Mouse (Mus musculus) liver, embryonic 14.5 days (tissue): Measurements from ENCODE around the gene Osbp2. TPM values are rescaled to one million over a fixed set of nuclear protein-coding genes. Genes with fewer than 3 reads are reported as not detected.
A peak's percentile ranks its signal among the peaks of the same experiment; 100 is the strongest.

Experiments used
- ATAC-seq: fragments of 200-750 bp; cut with Nextera tagmentation; 2 replicates; pipeline ENCODE4 v1.8.0; 2017; ENCODE audit warnings: moderate number of reproducible peaks, mild to moderate bottlenecking, moderate library complexity; ENCODE audit not compliant: insufficient read depth
- DNase-seq, 3 experiments: peaks; one replicate each; pipeline ENCODE4 v3.0.0-alpha.2; 2012 to 2013; ENCODE audit warnings: low read depth in 3 of 3, low spot score in 3 of 3
- H3K27ac ChIP-seq: fragments of 300-500 bp; sonication (generic); 2 replicates; pipeline ENCODE4 v1.5.1; 2014; ENCODE audit warnings: moderate library complexity, mild to moderate bottlenecking, control low read depth, inconsistent platforms
- H3K27me3 ChIP-seq: fragments of 300-500 bp; sonication (generic); 2 replicates; pipeline ENCODE4 v1.6.1; 2014; ENCODE audit warnings: mild to moderate bottlenecking, low read length, moderate library complexity; ENCODE audit not compliant: control insufficient read depth, insufficient read depth
- H3K36me3 ChIP-seq: fragments of 300-500 bp; sonication (generic); replicated peaks from 2 replicates; pipeline ENCODE4 v1.6.1; 2014; ENCODE audit warnings: low read depth; ENCODE audit not compliant: control insufficient read depth, insufficient read depth
- H3K4me1 ChIP-seq, 2 experiments: fragments of 200-500 bp in 1 of 2; fragments of 300-500 bp in 1 of 2; sonication (generic) in 1 of 2; replicated peaks; 2 replicates each; pipeline ENCODE4 v1.6.1; 2012 to 2014; ENCODE audit warnings: antibody characterized with exemption in 1 of 2, inconsistent platforms in 1 of 2, low read length in 1 of 2; ENCODE audit not compliant: control insufficient read depth in 2 of 2, insufficient read depth in 2 of 2
- H3K4me2 ChIP-seq: fragments of 300-500 bp; sonication (generic); 2 replicates; pipeline ENCODE4 v1.6.1; 2014; ENCODE audit warnings: low read depth, mild to moderate bottlenecking, control low read depth, moderate library complexity
- H3K4me3 ChIP-seq, 2 experiments: fragments of 200-500 bp in 1 of 2; fragments of 300-500 bp in 1 of 2; sonication (generic) in 1 of 2; 2 replicates each; pipeline ENCODE4 v1.5.1; 2012 to 2014; ENCODE audit warnings: low read depth in 2 of 2, low read length in 2 of 2, mild to moderate bottlenecking in 2 of 2, control low read depth in 1 of 2, inconsistent platforms in 1 of 2, moderate library complexity in 1 of 2; ENCODE audit not compliant: insufficient read depth in 1 of 2
- H3K9ac ChIP-seq: fragments of 300-500 bp; sonication (generic); replicated peaks from 2 replicates; pipeline ENCODE4 v1.6.1; 2014; ENCODE audit warnings: mild to moderate bottlenecking, control low read depth, moderate library complexity
- H3K9me3 ChIP-seq: fragments of 300-500 bp; sonication (generic); 2 replicates; pipeline ENCODE4 v1.6.1; 2016; ENCODE audit warnings: low read length, mixed read lengths; ENCODE audit not compliant: control insufficient read depth
- CTCF ChIP-seq: IDR thresholded peaks from 2 replicates; pipeline ENCODE4 v1.5.1; 2016; ENCODE audit warnings: antibody characterized with exemption, low read depth, control low read depth
- EP300 ChIP-seq: IDR thresholded peaks from 2 replicates; pipeline ENCODE4 v1.6.1; 2016; ENCODE audit warnings: antibody characterized with exemption, low read depth
- WGBS: fragments of 180-500 bp; shearing (Covaris S2); extraction: QIAGEN DNeasy Blood & Tissue Kit; methylation state at CpG from one replicate; pipeline ENCODE4 v1.1.7; 2014; ENCODE audit not compliant: insufficient replicate concordance; 5-methylcytosine and 5-hydroxymethylcytosine counted together
- polyA plus RNA-seq, 2 experiments: library from polyadenylated mRNA; depleted of rRNA in 1 of 2; stranded (reverse) in 1 of 2; unstranded in 1 of 2; fragments of >200 nt; fragmentation: Nextera tagmentation in 1 of 2; extraction: Ambion mirVana in 1 of 2; gene quantifications; 2 replicates each; pipeline versions ENCODE4 v1.2.1 to v1.2.3; 2012 to 2014

Gene Osbp2
- polyA plus RNA-seq, 2 experiments: 0.03 to 0.18 TPM

- Histone ChIP-seq H3K4me2 (no peak overlapping the region), H3K27me3 (no peaks in the 10 kb centered on the region), H3K4me1 (no peaks in the 10 kb centered on the region), H3K9me3 (no peaks in the 10 kb centered on the region), H3K4me3 (no peak overlapping the region), H3K36me3 (no peaks in the 10 kb centered on the region), H3K27ac (no peak overlapping the region), H3K9ac (no peak overlapping the region)
- WGBS: 72% methylated on average over 3 of the region's 3 CpGs
- DNase-seq (no peak), ATAC-seq (no peak)
- TF ChIP-seq CTCF (no peak), EP300 (no peak)
These were observed 38.8 kb upstream of the Osbp2 start for GRCm38 (mm10) chr11:3902516-3902915.

DNA sequence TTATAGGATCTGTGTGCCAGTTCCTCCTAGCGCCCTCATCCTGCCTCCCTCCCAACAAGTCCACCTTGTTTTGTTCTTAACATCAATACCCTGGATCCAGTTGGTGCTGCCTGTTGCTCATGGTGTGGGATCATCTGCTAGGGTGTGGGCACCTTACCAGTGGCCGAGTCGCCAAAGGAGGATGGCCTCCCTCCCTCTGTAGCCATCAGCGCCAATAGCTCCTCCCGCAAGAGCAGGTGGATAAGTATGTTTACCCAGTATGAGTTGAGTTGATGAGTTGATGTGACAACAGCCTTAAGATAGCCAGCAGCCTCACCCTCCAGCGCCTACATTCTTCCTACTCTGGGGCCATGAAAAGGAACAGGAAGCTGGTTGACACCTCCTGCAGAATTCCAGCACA is 36.6 kb upstream of the Osbp2 start:
- no peak overlapping the region for H3K4me3 ChIP-seq
- H3K4me2 ChIP-seq: no peak overlapping the region
- H3K36me3 ChIP-seq: no peaks in the 10 kb centered on the region
- no peak overlapping the region for H3K9ac ChIP-seq
- no peaks in the 10 kb centered on the region for H3K9me3 ChIP-seq
- TF ChIP-seq CTCF: no peak
- TF ChIP-seq EP300: no peak
- WGBS: 61% methylated on average over 6 of the region's 6 CpGs
- H3K27me3 ChIP-seq: no peaks in the 10 kb centered on the region
- DNase-seq: no peak
- H3K27ac ChIP-seq: no peak overlapping the region
- peaks cover 0 to 2% of the 10 kb centered on the region in 2 experiments; a peak in 1 of 4 replicates for H3K4me1 ChIP-seq
- ATAC-seq: no peak

- Histone ChIP-seq H3K36me3 (no peaks in the 10 kb centered on the region), H3K4me1 (peaks cover 0 to 4% of the 10 kb centered on the region in 2 experiments; a peak in 2 of 4 replicates), H3K4me2 (no peak overlapping the region), H3K9ac (no peak overlapping the region), H3K27ac (no peak overlapping the region), H3K9me3 (no peaks in the 10 kb centered on the region), H3K27me3 (no peaks in the 10 kb centered on the region), H3K4me3 (no peak overlapping the region)
- WGBS: 79% methylated on average over 1 of the region's 1 CpGs
- no peak for TF ChIP-seq CTCF
- TF ChIP-seq EP300: no peak
- no peak for ATAC-seq
- DNase-seq: no peak
These were observed 32.2 kb upstream of the Osbp2 start for GRCm38 (mm10) chr11:3895933-3896332.

GRCm38 (mm10) chr11:3895458-3895857 is 31.8 kb upstream of the Osbp2 start:
- no peak for TF ChIP-seq EP300
- TF ChIP-seq CTCF: no peak

DNA sequence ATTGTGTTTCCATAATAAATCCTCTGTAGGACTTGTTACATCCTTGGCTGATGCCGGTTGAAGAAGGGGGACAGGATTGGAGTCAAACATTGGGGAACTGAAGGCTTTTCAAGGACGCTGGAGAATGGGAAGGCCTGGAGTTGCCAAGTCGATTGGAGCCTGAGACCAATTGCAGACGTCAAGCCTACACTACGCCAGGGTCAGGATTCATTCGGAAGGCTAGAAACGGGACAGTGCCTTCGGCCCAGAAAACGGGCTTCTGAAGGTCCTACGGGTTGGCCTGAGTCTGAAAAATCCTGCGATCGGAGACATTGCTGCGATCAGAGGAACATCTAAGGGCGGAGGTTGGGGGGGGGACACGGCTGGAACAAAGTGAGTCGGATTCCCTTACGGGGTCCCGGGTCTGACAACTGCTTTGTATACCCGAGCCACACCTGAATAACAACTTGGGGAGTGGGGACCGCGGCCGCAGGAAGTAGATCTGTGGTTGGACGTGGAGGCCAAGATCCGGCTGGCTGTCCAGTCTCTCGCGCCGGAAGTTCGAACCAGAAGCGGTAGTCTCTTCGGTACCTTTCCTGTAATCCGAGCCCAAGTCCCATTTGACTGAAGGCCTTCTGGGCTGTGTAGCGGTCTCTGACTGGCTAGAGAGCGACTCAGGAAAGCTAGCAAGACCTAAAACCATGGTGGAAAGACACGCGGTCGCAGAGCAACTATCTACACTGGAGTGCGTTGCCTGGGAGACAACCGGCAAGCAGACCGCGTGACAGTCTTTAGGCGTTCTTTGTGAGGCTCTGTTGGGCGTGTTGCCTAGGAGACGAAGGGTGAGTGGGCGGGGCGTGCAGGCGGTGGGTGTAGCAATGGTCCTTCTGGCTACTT is 30.9 kb upstream of the Osbp2 start, which contains the start of the genes 4921536K21Rik and Dusp18:
Gene 4921536K21Rik, minus strand, starts transcription at position 693 of the 876 bp plus-strand sequence.
Gene Dusp18, plus strand, starts transcription at position 835 of the 876 bp plus-strand sequence.
- TF ChIP-seq EP300 (no peak), CTCF (no peak)
- no peak within 1 kb of the TSS for H3K27ac ChIP-seq
- DNase-seq (peak; percentile 77 to 87 (median 79)), ATAC-seq (peak; percentile 94)
- peak within 1 kb of the TSS; percentile 65 for H3K4me2 ChIP-seq
- H3K4me3 ChIP-seq: peak within 1 kb of the TSS; percentile 45 to 74
- no peaks in the 10 kb centered on the region for H3K27me3 ChIP-seq
- H3K36me3 ChIP-seq: no peaks in the 10 kb centered on the region
- H3K9me3 ChIP-seq: no peaks in the 10 kb centered on the region
- peaks cover 0 to 4% of the 10 kb centered on the region in 2 experiments; a peak in 2 of 4 replicates for H3K4me1 ChIP-seq
- 6% methylated on average over 46 of the region's 46 CpGs for WGBS
- H3K9ac ChIP-seq: peak within 1 kb of the TSS; percentile 19

More at GRCm38 (mm10) chr11:3895458-3895857, 31.8 kb upstream of the Osbp2 start:
- peak overlapping the region; percentile 10; the same call in 1 of the 2 replicates for H3K9ac ChIP-seq
- peak overlapping the region; percentile 45 to 74 for H3K4me3 ChIP-seq
- WGBS: 5% methylated on average over 10 of the region's 10 CpGs
- H3K27me3 ChIP-seq: no peaks in the 10 kb centered on the region
- peak overlapping the region; percentile 65 for H3K4me2 ChIP-seq
- DNase-seq (no peak), ATAC-seq (no peak)
- H3K4me1 ChIP-seq: peaks cover 0 to 4% of the 10 kb centered on the region in 2 experiments; a peak in 2 of 4 replicates
- no peaks in the 10 kb centered on the region for H3K36me3 ChIP-seq
- no peaks in the 10 kb centered on the region for H3K9me3 ChIP-seq
- no peak overlapping the region for H3K27ac ChIP-seq
